Mouse (Mus musculus) adrenal gland, postnatal 0 days (tissue): ENCODE results near the gene Top2a. TPM values are rescaled to one million over a fixed set of nuclear protein-coding genes. Genes with fewer than 3 reads are reported as not detected.

Experiments
- polyA plus RNA-seq: library from polyadenylated mRNA; unstranded; fragments of >200 nt; fragmentation: Nextera tagmentation; extraction: Ambion mirVana; gene quantifications from 2 replicates; pipeline ENCODE4 v1.2.1, GENCODE M21; 2015

The Top2a gene
- polyA plus RNA-seq = 45.7 and 47.9 TPM in 2 replicates

DNA sequence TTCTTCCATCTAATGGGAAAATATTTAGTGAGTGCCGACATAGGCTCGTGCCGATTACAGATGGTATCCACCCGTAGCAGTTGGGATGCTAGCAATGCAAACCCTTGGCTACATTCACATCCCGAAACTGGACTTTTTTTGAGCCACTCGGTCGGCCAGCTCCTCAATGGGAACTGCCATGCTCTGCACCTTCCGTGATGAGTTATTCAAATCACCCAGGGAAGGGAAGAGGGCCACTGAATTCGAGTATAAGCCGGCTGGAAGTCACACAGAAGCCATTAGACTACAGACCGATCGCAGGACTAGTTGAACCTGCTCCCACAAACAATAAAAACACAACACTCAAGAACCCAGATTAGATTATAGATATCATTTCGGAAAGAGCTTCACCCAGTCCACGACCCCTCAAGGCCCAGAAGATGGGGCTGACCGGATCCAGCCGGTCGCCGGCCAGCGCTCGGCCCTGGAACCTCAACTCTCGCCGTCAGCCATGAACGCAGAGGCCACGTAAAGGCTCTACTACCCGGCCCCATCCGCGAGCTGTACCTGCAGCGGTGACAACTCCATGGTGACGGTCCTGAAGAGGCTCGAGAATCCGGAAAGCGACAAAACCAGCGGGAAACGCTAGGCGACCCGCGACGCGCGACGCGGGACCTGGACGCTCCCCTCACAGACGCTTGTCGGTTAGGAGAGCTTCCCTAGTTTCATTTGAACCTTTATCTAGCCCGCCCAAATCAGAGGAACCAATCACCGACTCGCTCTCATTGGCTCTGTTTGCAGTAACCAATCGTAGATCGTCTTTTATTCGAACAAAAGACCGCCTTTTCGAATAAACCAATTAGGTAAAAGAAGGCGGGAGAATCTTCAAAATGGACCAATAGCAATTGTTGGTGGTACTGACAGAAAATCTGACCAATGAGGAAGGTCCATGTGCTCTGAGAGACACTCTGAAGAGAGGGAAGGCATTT lies at the start of gene Top2a:
TSS of gene Top2a (minus strand) at position 690 of the 968 bp plus-strand sequence.

GRCm38 (mm10) chr11:99041051-99041729 lies 17.2 kb upstream of the Top2a start, which contains the start of gene Igfbp4:
Gene Igfbp4, plus strand, starts transcription at chr11:99041244.

GRCm38 (mm10) chr11:98982773-98983133 lies 41.2 kb downstream of the Top2a start, which contains the start of gene Gjd3:
Gene Gjd3, minus strand, starts transcription at chr11:98983016.

Other genes with a start within 250 kb of the Top2a start
- 27.2 and 64.4 TPM in 2 replicates for gene Nr1d1, start 248.9 kb downstream of the Top2a start, polyA plus RNA-seq
- gene Msl1, start 228.7 kb downstream of the Top2a start, polyA plus RNA-seq = 17.3 and 19.8 TPM in 2 replicates
- 21.9 and 22.8 TPM in 2 replicates for gene Casc3, start 219.3 kb downstream of the Top2a start, polyA plus RNA-seq
- 0.41 and 0.91 TPM in 2 replicates for gene Rapgefl1, start 187.4 kb downstream of the Top2a start, polyA plus RNA-seq
- gene Wipf2, start 160.6 kb downstream of the Top2a start, polyA plus RNA-seq = 1.8 and 2.6 TPM in 2 replicates
- 3.4 and 7.5 TPM in 2 replicates for gene Cdc6, start 116.4 kb downstream of the Top2a start, polyA plus RNA-seq
- gene Rara, start 96.4 kb downstream of the Top2a start, polyA plus RNA-seq = 22.0 and 23.3 TPM in 2 replicates
- 0.65 and 1.4 TPM in 2 replicates for gene Gjd3, start 41.2 kb downstream of the Top2a start, polyA plus RNA-seq
- gene Igfbp4, start 17.1 kb upstream of the Top2a start, polyA plus RNA-seq = 292 and 320 TPM in 2 replicates
- gene Tns4, start 65.1 kb upstream of the Top2a start, polyA plus RNA-seq = 0.26 and 0.30 TPM in 2 replicates
- 0.16 and 0.32 TPM in 2 replicates for gene Ccr7, start 130.9 kb upstream of the Top2a start, polyA plus RNA-seq
- 102 and 126 TPM in 2 replicates for gene Smarce1, start 206.8 kb upstream of the Top2a start, polyA plus RNA-seq
- gene Krt222, start 219.9 kb upstream of the Top2a start, polyA plus RNA-seq = 1.3 and 1.7 TPM in 2 replicates